Mouse (Mus musculus): ENCODE results near the gene Dlg4.

- TF ChIP-seq CTCF (conservative IDR thresholded peaks at IDR 0.05; ENCODE audit: insufficient read depth, insufficient read length, low read depth, low read length) (peak; percentile 44), POLR2A (IDR thresholded peaks at IDR 0.05; ENCODE audit: low read depth, low read length) (no peak)
Observed at GRCm38 (mm10) chr11:70001865-70002264, 14.9 kb upstream of the Dlg4 start.
